Mouse (Mus musculus) ES-E14 (cell line): ENCODE data around the gene Chrm4. TPM values are rescaled to one million over a fixed set of nuclear protein-coding genes. Genes with fewer than 3 reads are reported as not detected.

ENCODE experiments used
- DNase-seq: peaks from one replicate; pipeline ENCODE4 v3.0.0-alpha.2; 2013; ENCODE audit warnings: low read depth, low spot score
- H3K27ac ChIP-seq: 2 replicates; pipeline ENCODE4 v1.5.1; 2012; ENCODE audit warnings: low read depth, mild to moderate bottlenecking, low read length, moderate library complexity, mixed read lengths; ENCODE audit not compliant: poor library complexity, insufficient read depth, severe bottlenecking
- H3K36me3 ChIP-seq: 2 replicates; pipeline ENCODE4 v1.6.1; 2012; ENCODE audit warnings: mild to moderate bottlenecking, low read length, moderate library complexity, mixed read lengths; ENCODE audit not compliant: control insufficient read depth, poor library complexity, insufficient read depth, severe bottlenecking
- H3K4me1 ChIP-seq, 2 experiments: fragments of 150-350 bp in 1 of 2; sonication (generic) in 1 of 2; 2 replicates each; pipeline ENCODE4 v1.6.1; 2012; ENCODE audit warnings: low read length in 2 of 2, mild to moderate bottlenecking in 1 of 2, mixed read lengths in 1 of 2; ENCODE audit not compliant: control insufficient read depth in 2 of 2, insufficient read depth in 2 of 2, poor library complexity in 1 of 2
- H3K4me3 ChIP-seq, 2 experiments: fragments of 150-350 bp in 1 of 2; sonication (generic) in 1 of 2; 2 replicates each; pipeline ENCODE4 v1.5.1; 2012; ENCODE audit warnings: low read length in 2 of 2, low read depth in 1 of 2, mild to moderate bottlenecking in 1 of 2, mixed read lengths in 1 of 2; ENCODE audit not compliant: insufficient read depth in 1 of 2, poor library complexity in 1 of 2, severe bottlenecking in 1 of 2
- H3K9ac ChIP-seq: 2 replicates; pipeline ENCODE4 v1.6.1; 2012; ENCODE audit warnings: low read depth, mild to moderate bottlenecking, low read length, mixed read lengths; ENCODE audit not compliant: poor library complexity, insufficient read depth, severe bottlenecking
- H3K9me3 ChIP-seq: fragments of 150-350 bp; sonication (generic); 2 replicates; pipeline ENCODE4 v1.6.1; 2012; ENCODE audit warnings: low read depth, mild to moderate bottlenecking, low read length; ENCODE audit not compliant: control insufficient read depth, insufficient read depth
- CHD2 ChIP-seq: IDR thresholded peaks from 2 replicates; pipeline ENCODE4 v1.6.1; 2014; ENCODE audit warnings: mild to moderate bottlenecking, low read depth, low read length, inconsistent platforms
- HCFC1 ChIP-seq: IDR thresholded peaks from 2 replicates; pipeline ENCODE4 v1.6.1; 2012; ENCODE audit warnings: low read length, inconsistent platforms, borderline replicate concordance; ENCODE audit not compliant: insufficient read depth
- MAFK ChIP-seq: IDR thresholded peaks from 2 replicates; pipeline ENCODE4 v1.6.1; 2014; ENCODE audit warnings: mild to moderate bottlenecking, low read depth, low read length, inconsistent platforms; ENCODE audit not compliant: insufficient read depth
- ZC3H11A ChIP-seq: IDR thresholded peaks from 2 replicates; pipeline ENCODE4 v1.6.1; 2012; ENCODE audit warnings: low read depth, mild to moderate bottlenecking, inconsistent platforms, low read length, borderline replicate concordance
- ZNF384 ChIP-seq: IDR thresholded peaks from 2 replicates; pipeline ENCODE4 v1.6.1; 2012; ENCODE audit warnings: low read depth, low read length, inconsistent platforms
- in situ Hi-C, 2 experiments: fragments of 600-800 bp; cut with MboI; formaldehyde crosslinking; loops; one replicate each; pipeline ENCODE4 v1.15.1; 2025; ENCODE audit warnings: low sequenced_read_pairs in 2 of 2, inconsistent platforms in 1 of 2; ENCODE audit not compliant: unreplicated experiment in 2 of 2
- total RNA-seq: library from RNA; depleted of rRNA; stranded (reverse); fragments of 300-350 nt; gene quantifications from 2 replicates; pipeline ENCODE4 v1.2.3, GENCODE M21; 2012

Gene Chrm4
- total RNA-seq, 1 experiment, result 5.6 TPM

GRCm38 (mm10) chr2:91902336-91902735, 24.7 kb upstream of the Chrm4 start:
- Histone ChIP-seq H3K9ac (no peak overlapping the region), H3K27ac (no peak overlapping the region), H3K4me3 (no peak overlapping the region), H3K36me3 (peaks cover 8% of the 10 kb centered on the region; the same call in 1 of the 2 replicates), H3K9me3 (no peaks in the 10 kb centered on the region), H3K4me1 (peaks cover 2% of the 10 kb centered on the region in 2 experiments; a peak in 2 of 4 replicates)
- in situ Hi-C loops, result no loop called here
- no peak for TF ChIP-seq HCFC1
- no peak for DNase-seq

- Histone ChIP-seq H3K36me3 (peaks cover 8% of the 10 kb centered on the region; the same call in 1 of the 2 replicates), H3K27ac (no peak overlapping the region), H3K4me3 (no peak overlapping the region), H3K9me3 (no peaks in the 10 kb centered on the region), H3K9ac (no peak overlapping the region), H3K4me1 (peaks cover 2% of the 10 kb centered on the region in 2 experiments; a peak in 2 of 4 replicates)
- no peak for DNase-seq
- in situ Hi-C loops, result no loop called here
- TF ChIP-seq HCFC1 (no peak), CHD2 (no peak), MAFK (no peak), ZC3H11A (no peak), ZNF384 (no peak)
These were observed 23.7 kb upstream of the Chrm4 start for GRCm38 (mm10) chr2:91903171-91903925.

- in situ Hi-C loops, result no loop called here
- Histone ChIP-seq H3K36me3 (peaks cover 11% of the 10 kb centered on the region), H3K4me1 (peaks cover 2% of the 10 kb centered on the region in 2 experiments; a peak in 2 of 4 replicates), H3K9ac (no peak overlapping the region), H3K9me3 (no peaks in the 10 kb centered on the region), H3K27ac (no peak overlapping the region), H3K4me3 (no peak overlapping the region)
- TF ChIP-seq MAFK (no peak), HCFC1 (no peak), ZC3H11A (no peak), CHD2 (no peak), ZNF384 (no peak)
- no peak for DNase-seq
These were observed 22.3 kb upstream of the Chrm4 start for GRCm38 (mm10) chr2:91904618-91905307.

GRCm38 (mm10) chr2:91906141-91906540, 20.9 kb upstream of the Chrm4 start:
- H3K4me3 ChIP-seq, result no peak overlapping the region
- peaks cover 2% of the 10 kb centered on the region in 2 experiments; a peak in 2 of 4 replicates for H3K4me1 ChIP-seq
- DNase-seq, result no peak
- in situ Hi-C loops, result no loop called here
- H3K27ac ChIP-seq, result no peak overlapping the region
- no peak overlapping the region for H3K9ac ChIP-seq
- TF ChIP-seq MAFK, result no peak
- TF ChIP-seq ZC3H11A, result no peak
- TF ChIP-seq ZNF384, result no peak
- TF ChIP-seq HCFC1, result no peak
- TF ChIP-seq CHD2, result no peak
- peaks cover 16% of the 10 kb centered on the region for H3K36me3 ChIP-seq
- no peaks in the 10 kb centered on the region for H3K9me3 ChIP-seq
